In the genomic region with DNA sequence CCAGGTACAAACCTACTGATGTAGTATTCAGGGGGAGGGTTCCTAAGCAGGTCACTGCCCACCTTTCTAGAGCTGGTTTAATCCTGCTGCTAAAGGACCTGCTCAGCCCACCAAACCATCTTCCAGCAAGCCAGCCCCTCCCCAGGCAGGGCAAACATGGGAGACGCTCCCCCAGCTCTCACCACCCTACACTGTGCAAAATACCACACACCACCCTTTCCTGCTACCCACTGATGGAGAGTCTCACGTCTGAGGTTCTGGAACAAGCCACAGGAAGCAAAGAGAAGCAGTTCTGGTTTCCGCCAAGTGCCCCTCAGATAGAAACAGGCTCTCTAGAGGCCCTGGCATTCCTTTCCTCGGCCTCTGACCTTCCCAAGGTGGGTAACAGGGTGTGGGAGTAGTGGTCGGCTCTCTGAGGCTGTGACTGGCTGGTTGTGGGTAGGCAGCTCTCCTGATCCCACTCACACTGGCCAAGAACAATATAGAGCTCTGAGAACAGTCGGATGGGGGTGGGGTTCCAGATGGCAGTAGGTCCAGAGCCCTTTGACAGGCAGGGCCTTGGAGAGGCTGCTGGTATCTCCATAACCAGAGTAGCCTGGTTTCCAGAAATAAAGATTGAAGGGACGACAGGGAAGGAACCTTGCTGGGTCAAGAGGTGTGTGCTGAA, we compare ENCODE assay signal across 9 mouse cellular contexts. TPM values are rescaled to one million over a fixed set of nuclear protein-coding genes. Genes with fewer than 3 reads are reported as not detected.
A peak's percentile ranks its signal among the peaks of the same experiment; 100 is the strongest.
DNase-seq lines count a peak whose midpoint lies in the region; ATAC-seq and TF ChIP-seq lines count a peak whose summit lies in the region.
"Had no signal": no experiment of that assay in that cellular context is flagged by ENCODE, and none has a peak within 500 bp of the region (broad histone marks: within the 10 kb centered on the region; RNA-seq: fewer than 3 reads in every experiment).

No protein-coding gene starts in this region.

- peaks cover 10% of the 10 kb centered on the region; the same call in 1 of the 2 replicates for H3K4me1 ChIP-seq in spleen, adult 2 months (ENCODE audit: control insufficient read depth, insufficient read depth, insufficient read length)
- peaks cover 12% of the 10 kb centered on the region for H3K4me1 ChIP-seq in embryonic facial prominence, embryonic 13.5 days
- H3K4me1 ChIP-seq in hindbrain, postnatal 0 days (ENCODE audit: insufficient read depth, low read length) = peaks cover 14% of the 10 kb centered on the region
- H3K4me1 ChIP-seq in stomach, embryonic 16.5 days (ENCODE audit: control insufficient read depth, insufficient read depth, low read length) = peaks cover 33% of the 10 kb centered on the region

- no peaks in the 10 kb centered on the region for H3K9me3 ChIP-seq in embryonic facial prominence, embryonic 13.5 days
- no peaks in the 10 kb centered on the region for H3K9me3 ChIP-seq in hindbrain, postnatal 0 days (ENCODE audit: low read length)
- no peaks in the 10 kb centered on the region for H3K9me3 ChIP-seq in stomach, embryonic 16.5 days (replicated peaks; ENCODE audit: control insufficient read depth, low read length)

- H3K36me3 ChIP-seq in spleen, adult 2 months (ENCODE audit: control insufficient read depth, insufficient read depth, low read length) = no peaks in the 10 kb centered on the region
- no peaks in the 10 kb centered on the region for H3K36me3 ChIP-seq in embryonic facial prominence, embryonic 13.5 days
- H3K36me3 ChIP-seq in hindbrain, postnatal 0 days (ENCODE audit: insufficient read depth, low read length) = no peaks in the 10 kb centered on the region
- H3K36me3 ChIP-seq in stomach, embryonic 16.5 days (ENCODE audit: control insufficient read depth, insufficient read depth, low read length) = no peaks in the 10 kb centered on the region

- 0 out of 2 replicates have a peak overlapping the region, but pooled peaks have one; percentile 7 for H3K4me2 ChIP-seq in embryonic facial prominence, embryonic 13.5 days
- H3K4me2 ChIP-seq in hindbrain, postnatal 0 days (ENCODE audit: low read depth, low read length) = peak overlapping the region; percentile 94
- peak overlapping the region; percentile 82 for H3K4me2 ChIP-seq in stomach, embryonic 16.5 days (ENCODE audit: low read depth, low read length)

- no peak for TF ChIP-seq CTCF in spleen, adult 2 months (IDR thresholded peaks at IDR 0.05; ENCODE audit: extremely low read depth, insufficient read depth, insufficient read length, insufficient replicate concordance)
- TF ChIP-seq CTCF in hindbrain, postnatal 0 days (IDR thresholded peaks at IDR 0.05; ENCODE audit: low read depth) = no peak

- H3K4me3 ChIP-seq in spleen, adult 2 months (ENCODE audit: extremely low read depth, insufficient read depth, insufficient read length) = peak overlapping the region; percentile 62; the same call in 1 of the 2 replicates
- peak overlapping the region; percentile 46; the same call in 1 of the 2 replicates for H3K4me3 ChIP-seq in embryonic facial prominence, embryonic 13.5 days
- peak overlapping the region; percentile 74 for H3K4me3 ChIP-seq in hindbrain, postnatal 0 days (ENCODE audit: low read length)
- H3K4me3 ChIP-seq in stomach, embryonic 16.5 days (replicated peaks; ENCODE audit: low read length) = peak overlapping the region; percentile 63

- WGBS in spleen, adult 2 months = 20% methylated on average over 7 of the region's 7 CpGs
- 41% methylated on average over 7 of the region's 7 CpGs for WGBS in embryonic facial prominence, embryonic 13.5 days
- 49% methylated on average over 7 of the region's 7 CpGs for WGBS in hindbrain, postnatal 0 days
- 35% methylated on average over 7 of the region's 7 CpGs for whole genome bisulfite sequencing in stomach, embryonic 16.5 days

- no peak overlapping the region for H3K9ac ChIP-seq in embryonic facial prominence, embryonic 13.5 days
- peak overlapping the region; percentile 80; the same call in 1 of the 2 replicates for H3K9ac ChIP-seq in hindbrain, postnatal 0 days (replicated peaks; ENCODE audit: low read length)
- H3K9ac ChIP-seq in stomach, embryonic 16.5 days (ENCODE audit: low read length) = peak overlapping the region; percentile 77

- H3K27ac ChIP-seq in spleen, adult 2 months (ENCODE audit: insufficient read depth, low read length) = peak overlapping the region; percentile 12; the same call in 1 of the 2 replicates
- no peak overlapping the region for H3K27ac ChIP-seq in embryonic facial prominence, embryonic 13.5 days
- peak overlapping the region; percentile 90 for H3K27ac ChIP-seq in hindbrain, postnatal 0 days
- peak overlapping the region; percentile 1; the same call in 1 of the 2 replicates for H3K27ac ChIP-seq in stomach, embryonic 16.5 days (ENCODE audit: low read length)

- ATAC-seq in embryonic facial prominence, embryonic 13.5 days (ENCODE audit: insufficient number of reproducible peaks, insufficient read depth, low FRiP score, low TSS enrichment, low read depth) = no peak
- ATAC-seq in hindbrain, postnatal 0 days = peak; percentile 54
- ATAC-seq in stomach, embryonic 16.5 days (ENCODE audit: insufficient read depth, low FRiP score) = no peak
- no peak for ATAC-seq in erythroid progenitor cell, adult 5-6 weeks (replicated peaks; ENCODE audit: low FRiP score, poor library complexity, severe bottlenecking)

- no peak for TF ChIP-seq POLR2A in spleen, adult 2 months (IDR thresholded peaks at IDR 0.05; ENCODE audit: low read depth, low read length)

- no peak for DNase-seq in spleen, adult 2 months (ENCODE audit: low read depth in 1 of 2, low spot score in 2 of 2)
- no peak for DNase-seq in spleen, postnatal 4 days (ENCODE audit: low spot score in 2 of 2)
- DNase-seq in hindbrain, postnatal 0 days (ENCODE audit: low spot score) = no peak
- DNase-seq in adrenal gland, postnatal 25 days = no peak
- DNase-seq in adrenal gland, postnatal 4 days (ENCODE audit: low spot score in 2 of 2) = no peak

- peaks cover 8% of the 10 kb centered on the region; the same call in 1 of the 2 replicates for H3K27me3 ChIP-seq in spleen, adult 2 months (ENCODE audit: control insufficient read depth, insufficient read depth, low read length)
- peaks cover 71% of the 10 kb centered on the region for H3K27me3 ChIP-seq in embryonic facial prominence, embryonic 13.5 days
- no peaks in the 10 kb centered on the region for H3K27me3 ChIP-seq in hindbrain, postnatal 0 days (ENCODE audit: insufficient read depth, low read length)
- peaks cover 15% of the 10 kb centered on the region for H3K27me3 ChIP-seq in stomach, embryonic 16.5 days (ENCODE audit: control insufficient read depth, insufficient read depth, low read length)

RNA-seq across cellular contexts. Expression of a gene that starts 1.4 kb away (rescaled TPM):
- polyA plus RNA-seq in spleen, adult 2 months (2012; rRNA removed) = 17.9 and 18.3 TPM in 2 replicates
- 4.0 and 6.2 TPM in 2 replicates for polyA plus RNA-seq in embryonic facial prominence, embryonic 13.5 days (2015; fragmentation: Nextera tagmentation; extraction: Ambion mirVana)
- total RNA-seq in hindbrain, postnatal 0 days (2014; rRNA removed) = 78.9 and 87.5 TPM in 2 replicates
- 55.3 and 58.1 TPM in 2 replicates for polyA plus RNA-seq in hindbrain, postnatal 0 days (2015; fragmentation: Nextera tagmentation; extraction: Ambion mirVana)
- 44.0 and 46.2 TPM in 2 replicates for polyA plus RNA-seq in stomach, embryonic 16.5 days (2015; fragmentation: Nextera tagmentation; extraction: Ambion mirVana)
- 13.2 and 14.8 TPM in 2 replicates for total RNA-seq in adrenal gland, postnatal 25 days (2021)
- total RNA-seq in adrenal gland, postnatal 4 days (2021) = 10 to 100 TPM; 29.0 to 34.2 TPM
- total RNA-seq in erythroid progenitor cell, adult 5-6 weeks (2015; ENCODE audit: low replicate concordance) = not detected in 2 replicates
- not detected in 2 replicates for total RNA-seq in erythroid progenitor cell, adult 5-6 weeks (2017; ENCODE audit: low replicate concordance)

RNA-seq across cellular contexts. Expression of a gene that starts 15.5 kb away (rescaled TPM):
- 7.0 and 8.4 TPM in 2 replicates for polyA plus RNA-seq in spleen, adult 2 months (2012; rRNA removed)
- polyA plus RNA-seq in embryonic facial prominence, embryonic 13.5 days (2015; fragmentation: Nextera tagmentation; extraction: Ambion mirVana) = 12.3 and 14.1 TPM in 2 replicates
- 70.8 and 72.3 TPM in 2 replicates for total RNA-seq in hindbrain, postnatal 0 days (2014; rRNA removed)
- polyA plus RNA-seq in hindbrain, postnatal 0 days (2015; fragmentation: Nextera tagmentation; extraction: Ambion mirVana) = 17.7 and 18.8 TPM in 2 replicates
- 6.1 and 6.6 TPM in 2 replicates for polyA plus RNA-seq in stomach, embryonic 16.5 days (2015; fragmentation: Nextera tagmentation; extraction: Ambion mirVana)
- total RNA-seq in adrenal gland, postnatal 25 days (2021) = 59.1 and 82.5 TPM in 2 replicates
- total RNA-seq in adrenal gland, postnatal 4 days (2021) = 10 to 100 TPM; 44.3 to 47.4 TPM
- total RNA-seq in erythroid progenitor cell, adult 5-6 weeks (2015; ENCODE audit: low replicate concordance) = not detected in 2 replicates
- total RNA-seq in erythroid progenitor cell, adult 5-6 weeks (2017; ENCODE audit: low replicate concordance) = not detected in 2 replicates

RNA-seq across cellular contexts. Expression of a gene that starts 31.6 kb away (rescaled TPM):
- not detected in 2 replicates for polyA plus RNA-seq in spleen, adult 2 months (2012; rRNA removed)
- polyA plus RNA-seq in embryonic facial prominence, embryonic 13.5 days (2015; fragmentation: Nextera tagmentation; extraction: Ambion mirVana) = 0.14 TPM in 1 of 2 replicates, not detected in the other
- total RNA-seq in hindbrain, postnatal 0 days (2014; rRNA removed) = 2.2 and 3.6 TPM in 2 replicates
- 2.7 and 2.8 TPM in 2 replicates for polyA plus RNA-seq in hindbrain, postnatal 0 days (2015; fragmentation: Nextera tagmentation; extraction: Ambion mirVana)
- polyA plus RNA-seq in stomach, embryonic 16.5 days (2015; fragmentation: Nextera tagmentation; extraction: Ambion mirVana) = 4.6 and 8.4 TPM in 2 replicates
- not detected in 2 replicates for total RNA-seq in adrenal gland, postnatal 25 days (2021)
- total RNA-seq in adrenal gland, postnatal 4 days (2021) = under 1 TPM; 0.17 to 0.20 TPM
- not detected in 2 replicates for total RNA-seq in erythroid progenitor cell, adult 5-6 weeks (2015; ENCODE audit: low replicate concordance)
- total RNA-seq in erythroid progenitor cell, adult 5-6 weeks (2017; ENCODE audit: low replicate concordance) = not detected in 2 replicates
- polyA plus RNA-seq: limb, embryonic 11.5 days had no signal

RNA-seq across cellular contexts. Expression of a gene that starts 37.4 kb away (rescaled TPM):
- 42.8 and 48.3 TPM in 2 replicates for polyA plus RNA-seq in spleen, adult 2 months (2012; rRNA removed)
- 173 and 181 TPM in 2 replicates for polyA plus RNA-seq in embryonic facial prominence, embryonic 13.5 days (2015; fragmentation: Nextera tagmentation; extraction: Ambion mirVana)
- total RNA-seq in hindbrain, postnatal 0 days (2014; rRNA removed) = 138 and 204 TPM in 2 replicates
- polyA plus RNA-seq in hindbrain, postnatal 0 days (2015; fragmentation: Nextera tagmentation; extraction: Ambion mirVana) = 205 and 210 TPM in 2 replicates
- polyA plus RNA-seq in stomach, embryonic 16.5 days (2015; fragmentation: Nextera tagmentation; extraction: Ambion mirVana) = 160 and 162 TPM in 2 replicates
- total RNA-seq in adrenal gland, postnatal 25 days (2021) = 140 and 153 TPM in 2 replicates
- total RNA-seq in adrenal gland, postnatal 4 days (2021) = 100 to 1,000 TPM; 150 to 158 TPM
- 12.6 and 24.1 TPM in 2 replicates for total RNA-seq in erythroid progenitor cell, adult 5-6 weeks (2015; ENCODE audit: low replicate concordance)
- total RNA-seq in erythroid progenitor cell, adult 5-6 weeks (2017; ENCODE audit: low replicate concordance) = 16.6 and 30.3 TPM in 2 replicates

RNA-seq across cellular contexts. Expression of a gene that starts 44.3 kb away (rescaled TPM):
- polyA plus RNA-seq in spleen, adult 2 months (2012; rRNA removed) = 2.0 TPM in 2 replicates
- not detected in 2 replicates for polyA plus RNA-seq in embryonic facial prominence, embryonic 13.5 days (2015; fragmentation: Nextera tagmentation; extraction: Ambion mirVana)
- 0.37 and 0.47 TPM in 2 replicates for total RNA-seq in hindbrain, postnatal 0 days (2014; rRNA removed)
- polyA plus RNA-seq in hindbrain, postnatal 0 days (2015; fragmentation: Nextera tagmentation; extraction: Ambion mirVana) = 0.10 and 0.13 TPM in 2 replicates
- polyA plus RNA-seq in stomach, embryonic 16.5 days (2015; fragmentation: Nextera tagmentation; extraction: Ambion mirVana) = 0.62 and 0.76 TPM in 2 replicates
- total RNA-seq in adrenal gland, postnatal 25 days (2021) = 0.62 and 0.79 TPM in 2 replicates
- under 1 TPM; 0.73 to 0.84 TPM for total RNA-seq in adrenal gland, postnatal 4 days (2021)
- not detected in 2 replicates for total RNA-seq in erythroid progenitor cell, adult 5-6 weeks (2015; ENCODE audit: low replicate concordance)
- total RNA-seq in erythroid progenitor cell, adult 5-6 weeks (2017; ENCODE audit: low replicate concordance) = not detected in 2 replicates
- polyA plus RNA-seq: limb, embryonic 11.5 days had no signal

Comparison
In these comparisons a context has a peak if more than half of its experiments do, and no peak if none do; other contexts are left out.
1. H3K4me2 ChIP-seq: peak in every context shown above with its lines; median percentile 94 in hindbrain, postnatal 0 days; 82 in stomach, embryonic 16.5 days; 7 in embryonic facial prominence, embryonic 13.5 days.
2. RNA of a gene that starts 1.4 kb away (total RNA-seq): 78.9 to 87.5 TPM in hindbrain, postnatal 0 days, 29.0 to 34.2 TPM in adrenal gland, postnatal 4 days and 13.2 to 14.8 TPM in adrenal gland, postnatal 25 days; not detected in erythroid progenitor cell, adult 5-6 weeks; every median in the first group is over 10 times any median in the second.
3. RNA of a gene that starts 15.5 kb away (total RNA-seq): 70.8 to 72.3 TPM in hindbrain, postnatal 0 days, 59.1 to 82.5 TPM in adrenal gland, postnatal 25 days and 44.3 to 47.4 TPM in adrenal gland, postnatal 4 days; not detected in erythroid progenitor cell, adult 5-6 weeks; every median in the first group is over 10 times any median in the second.
4. Peak in every context shown above with its lines, with median percentiles within 50 percentile points of each other: H3K4me3 ChIP-seq.